Mouse (Mus musculus): ENCODE results near the gene Polr3gl. TPM values are rescaled to one million over a fixed set of nuclear protein-coding genes. Genes with fewer than 3 reads are reported as not detected.

Gene Polr3gl
- polyA plus RNA-seq, 1 experiment from 2014 or later, result 29.8 TPM

DNA sequence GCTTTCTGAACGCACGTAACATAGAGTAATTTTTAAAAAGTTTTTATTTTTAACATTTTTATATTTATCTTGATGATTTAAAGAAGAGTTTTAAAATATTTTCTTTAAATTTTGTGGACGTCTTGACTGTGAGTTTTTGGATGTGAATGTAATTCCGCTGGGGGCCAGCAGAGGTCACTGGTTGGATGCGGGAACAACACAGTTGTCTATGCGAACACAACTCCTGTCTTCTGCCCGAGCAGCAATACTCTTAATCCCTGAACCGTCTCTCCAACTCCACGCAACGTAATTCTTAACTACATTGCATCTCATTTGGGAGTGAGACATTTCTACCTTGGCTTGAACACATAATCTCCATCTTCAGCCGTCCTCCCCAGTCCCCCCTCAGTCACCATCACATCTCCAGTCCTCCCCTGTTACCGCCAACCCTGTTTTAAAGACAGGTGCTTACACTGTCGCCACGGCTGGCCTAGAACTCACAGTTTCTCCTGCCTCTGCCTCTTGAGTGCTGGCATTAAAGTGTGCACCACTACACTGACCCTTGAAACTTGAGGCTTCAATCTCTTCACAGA is 46.5 kb downstream of the Polr3gl start:
- no peak overlapping the region for H3K9ac ChIP-seq (ENCODE audit: low read length)
- ATAC-seq (ENCODE audit: insufficient read depth, low FRiP score), result peak; percentile 69; the same call in 1 of the 2 replicates
- 0 out of 2 replicates have a peak, but pooled peaks cover 4% of the 10 kb centered on the region for H3K27me3 ChIP-seq (ENCODE audit: control insufficient read depth, insufficient read depth, low read length)
- WGBS, result 12% methylated on average over 14 of the region's 14 CpGs
- peaks cover 10% of the 10 kb centered on the region for H3K4me1 ChIP-seq (ENCODE audit: control insufficient read depth, insufficient read depth, low read length)
- H3K4me2 ChIP-seq (ENCODE audit: low read depth, low read length), result peak overlapping the region; percentile 35
- no peaks in the 10 kb centered on the region for H3K9me3 ChIP-seq (replicated peaks; ENCODE audit: control insufficient read depth, low read length)
- H3K4me3 ChIP-seq (replicated peaks; ENCODE audit: low read length), result 0 out of 2 replicates have a peak overlapping the region, but pooled peaks have one; percentile 6
- no peaks in the 10 kb centered on the region for H3K36me3 ChIP-seq (ENCODE audit: control insufficient read depth, insufficient read depth, low read length)
- no peak overlapping the region for H3K27ac ChIP-seq (ENCODE audit: low read length)

DNA sequence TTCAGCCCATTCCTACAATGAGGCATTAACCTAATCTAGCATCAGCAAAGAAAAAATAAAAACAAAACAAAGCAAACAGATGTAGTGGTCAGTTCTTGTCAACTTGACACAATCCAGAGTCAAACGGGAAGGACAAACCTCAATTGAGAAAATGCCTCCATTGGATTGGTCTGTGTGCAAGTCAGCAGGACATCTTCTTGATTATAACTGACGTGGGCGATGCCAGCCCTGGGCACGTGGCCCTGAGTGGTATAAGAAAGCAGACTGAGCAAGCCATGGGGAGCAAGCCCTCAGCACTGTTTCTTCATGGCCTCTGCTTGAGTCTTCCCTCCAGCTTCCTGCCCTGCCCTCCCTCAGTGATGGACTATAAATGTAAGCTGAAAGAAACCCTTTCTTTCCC is 47.1 kb downstream of the Polr3gl start:
- no peaks in the 10 kb centered on the region for H3K36me3 ChIP-seq (ENCODE audit: control insufficient read depth, insufficient read depth, low read length)
- ATAC-seq (ENCODE audit: insufficient read depth, low FRiP score), result no peak
- H3K4me2 ChIP-seq (ENCODE audit: low read depth, low read length), result no peak overlapping the region
- no peak overlapping the region for H3K9ac ChIP-seq (ENCODE audit: low read length)
- no peak overlapping the region for H3K4me3 ChIP-seq (replicated peaks; ENCODE audit: low read length)
- H3K4me1 ChIP-seq (ENCODE audit: control insufficient read depth, insufficient read depth, low read length), result peaks cover 8% of the 10 kb centered on the region
- 0 out of 2 replicates have a peak, but pooled peaks cover 4% of the 10 kb centered on the region for H3K27me3 ChIP-seq (ENCODE audit: control insufficient read depth, insufficient read depth, low read length)
- H3K27ac ChIP-seq (ENCODE audit: low read length), result no peak overlapping the region
- no peaks in the 10 kb centered on the region for H3K9me3 ChIP-seq (replicated peaks; ENCODE audit: control insufficient read depth, low read length)
- 44% methylated on average over 4 of the region's 4 CpGs for WGBS

DNA sequence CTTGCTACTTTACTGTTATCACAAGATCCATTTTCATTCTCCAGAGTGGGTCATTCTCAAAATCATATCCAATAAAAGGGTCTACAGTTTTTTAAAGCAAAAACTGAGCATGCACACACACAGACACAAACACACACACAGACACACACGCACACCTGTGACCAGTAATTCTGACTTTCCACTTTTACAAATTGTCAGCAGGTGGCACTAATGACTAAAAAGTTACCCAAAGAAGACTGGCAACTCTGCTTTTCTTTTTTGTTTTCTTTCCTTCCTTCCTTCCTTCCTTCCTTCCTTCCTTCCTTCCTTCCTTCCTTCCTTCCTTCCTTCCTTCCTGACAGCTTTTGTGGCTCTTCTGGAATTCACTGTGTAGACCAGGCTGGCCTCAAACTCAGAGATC is 48.4 kb downstream of the Polr3gl start:
- no peaks in the 10 kb centered on the region for H3K36me3 ChIP-seq (ENCODE audit: control insufficient read depth, insufficient read depth, low read length)
- H3K9ac ChIP-seq (ENCODE audit: low read length), result no peak overlapping the region
- no peaks in the 10 kb centered on the region for H3K4me1 ChIP-seq (ENCODE audit: control insufficient read depth, insufficient read depth, low read length)
- H3K9me3 ChIP-seq (replicated peaks; ENCODE audit: control insufficient read depth, low read length), result no peaks in the 10 kb centered on the region
- no peak overlapping the region for H3K27ac ChIP-seq (ENCODE audit: low read length)
- WGBS, result 29% methylated on average over 1 of the region's 1 CpGs
- H3K27me3 ChIP-seq (ENCODE audit: control insufficient read depth, insufficient read depth, low read length), result 0 out of 2 replicates have a peak, but pooled peaks cover 4% of the 10 kb centered on the region
- H3K4me2 ChIP-seq (ENCODE audit: low read depth, low read length), result no peak overlapping the region
- no peak overlapping the region for H3K4me3 ChIP-seq (replicated peaks; ENCODE audit: low read length)
- ATAC-seq (ENCODE audit: insufficient read depth, low FRiP score), result no peak

DNA sequence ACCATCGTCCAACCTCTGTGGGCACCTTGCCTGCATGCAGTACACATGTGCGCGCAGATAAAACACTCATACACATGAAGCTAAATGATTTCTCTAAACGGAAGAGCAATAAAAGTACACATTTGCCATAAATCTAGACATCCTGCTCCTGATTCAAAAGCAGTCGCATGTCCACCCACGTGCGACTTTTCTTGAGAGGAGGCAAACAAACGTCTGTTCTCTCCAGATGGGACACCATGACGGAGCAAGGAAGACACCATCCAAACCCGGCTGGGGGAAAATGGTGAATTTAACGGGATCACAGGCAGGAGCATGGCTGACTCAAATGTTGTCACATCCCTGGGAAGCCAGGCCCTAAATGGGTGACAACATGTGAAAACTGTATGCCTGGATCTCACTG is 50.6 kb downstream of the Polr3gl start:
- WGBS, result 84% methylated on average over 11 of the region's 11 CpGs
- H3K9me3 ChIP-seq (replicated peaks; ENCODE audit: control insufficient read depth, low read length), result no peaks in the 10 kb centered on the region
- H3K27me3 ChIP-seq (ENCODE audit: control insufficient read depth, insufficient read depth, low read length), result 0 out of 2 replicates have a peak, but pooled peaks cover 4% of the 10 kb centered on the region
- ATAC-seq (ENCODE audit: insufficient read depth, low FRiP score), result no peak
- H3K4me2 ChIP-seq (ENCODE audit: low read depth, low read length), result no peak overlapping the region
- no peaks in the 10 kb centered on the region for H3K36me3 ChIP-seq (ENCODE audit: control insufficient read depth, insufficient read depth, low read length)
- H3K9ac ChIP-seq (ENCODE audit: low read length), result no peak overlapping the region
- H3K27ac ChIP-seq (ENCODE audit: low read length), result no peak overlapping the region
- H3K4me1 ChIP-seq (ENCODE audit: control insufficient read depth, insufficient read depth, low read length), result no peaks in the 10 kb centered on the region
- H3K4me3 ChIP-seq (replicated peaks; ENCODE audit: low read length), result no peak overlapping the region

DNA sequence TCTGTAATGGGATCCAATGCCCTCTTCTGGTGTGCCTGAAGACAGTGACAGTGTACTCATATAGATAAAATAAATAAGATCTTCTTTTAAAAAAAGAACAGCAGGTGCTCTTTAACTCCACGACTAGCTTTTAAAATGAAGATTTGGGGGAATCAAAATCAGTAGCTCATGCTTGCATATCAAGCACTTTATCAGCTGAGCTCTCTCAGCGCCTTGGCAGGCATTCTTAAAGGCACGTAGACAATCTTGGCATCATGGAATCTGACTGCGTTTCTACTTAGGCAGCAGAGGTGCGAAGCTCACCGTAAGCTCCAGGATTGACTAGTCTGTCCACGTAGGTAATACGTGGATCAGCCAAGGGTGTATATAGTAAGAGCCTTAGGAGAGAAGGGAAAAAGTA is 51.4 kb downstream of the Polr3gl start:
- Histone ChIP-seq H3K27me3 (ENCODE audit: control insufficient read depth, insufficient read depth, low read length) (0 out of 2 replicates have a peak, but pooled peaks cover 4% of the 10 kb centered on the region), H3K4me3 (replicated peaks; ENCODE audit: low read length) (no peak overlapping the region), H3K9me3 (replicated peaks; ENCODE audit: control insufficient read depth, low read length) (no peaks in the 10 kb centered on the region), H3K4me2 (ENCODE audit: low read depth, low read length) (no peak overlapping the region), H3K36me3 (ENCODE audit: control insufficient read depth, insufficient read depth, low read length) (no peaks in the 10 kb centered on the region), H3K4me1 (ENCODE audit: control insufficient read depth, insufficient read depth, low read length) (no peaks in the 10 kb centered on the region), H3K27ac (ENCODE audit: low read length) (no peak overlapping the region), H3K9ac (ENCODE audit: low read length) (no peak overlapping the region)
- ATAC-seq (ENCODE audit: insufficient read depth, low FRiP score), result no peak
- WGBS, result 74% methylated on average over 8 of the region's 8 CpGs

DNA sequence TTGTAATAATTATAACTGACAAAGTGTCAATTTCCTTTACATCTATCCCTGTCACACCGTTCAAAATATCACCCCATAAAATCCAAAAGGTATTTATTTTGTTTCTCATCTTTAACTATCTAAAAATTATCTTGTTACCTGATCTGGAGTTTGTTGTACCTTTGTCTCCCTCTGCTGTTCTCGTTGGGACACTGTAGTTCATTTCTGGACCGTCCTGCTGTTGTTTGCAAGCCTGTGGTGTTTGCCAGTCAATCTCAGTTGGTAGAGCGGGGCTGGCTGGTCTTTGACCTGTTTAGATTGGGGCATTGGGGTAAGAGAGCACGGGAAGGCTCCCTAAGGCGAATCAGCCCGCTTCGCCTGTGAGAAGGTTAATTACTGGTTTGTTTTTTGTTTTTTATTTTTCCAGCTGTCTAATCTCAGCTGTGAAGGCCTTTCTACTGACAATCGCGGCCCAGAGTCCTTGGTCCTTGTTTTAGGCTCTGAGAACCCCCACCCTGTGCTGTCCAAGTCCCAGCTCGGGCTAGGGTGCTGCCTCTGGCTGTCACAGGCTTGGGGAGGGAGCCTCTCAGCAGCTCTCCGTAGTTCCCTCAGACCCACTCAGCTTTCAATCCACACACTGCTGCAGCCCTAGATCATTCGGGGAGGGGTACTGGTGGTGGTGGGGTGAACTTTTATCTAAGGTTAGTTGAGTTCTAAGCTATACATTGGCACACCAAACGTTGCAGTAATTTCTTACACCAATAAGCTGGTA is 52.5 kb downstream of the Polr3gl start:
- Histone ChIP-seq H3K9ac (ENCODE audit: low read length) (peak overlapping the region; percentile 58), H3K4me1 (ENCODE audit: control insufficient read depth, insufficient read depth, low read length) (no peaks in the 10 kb centered on the region), H3K4me3 (replicated peaks; ENCODE audit: low read length) (no peak overlapping the region), H3K27ac (ENCODE audit: low read length) (no peak overlapping the region), H3K36me3 (ENCODE audit: control insufficient read depth, insufficient read depth, low read length) (no peaks in the 10 kb centered on the region), H3K9me3 (replicated peaks; ENCODE audit: control insufficient read depth, low read length) (no peaks in the 10 kb centered on the region), H3K4me2 (ENCODE audit: low read depth, low read length) (no peak overlapping the region), H3K27me3 (ENCODE audit: control insufficient read depth, insufficient read depth, low read length) (0 out of 2 replicates have a peak, but pooled peaks cover 4% of the 10 kb centered on the region)
- no peak for ATAC-seq (ENCODE audit: insufficient read depth, low FRiP score)
- 18% methylated on average over 14 of the region's 14 CpGs for WGBS

DNA sequence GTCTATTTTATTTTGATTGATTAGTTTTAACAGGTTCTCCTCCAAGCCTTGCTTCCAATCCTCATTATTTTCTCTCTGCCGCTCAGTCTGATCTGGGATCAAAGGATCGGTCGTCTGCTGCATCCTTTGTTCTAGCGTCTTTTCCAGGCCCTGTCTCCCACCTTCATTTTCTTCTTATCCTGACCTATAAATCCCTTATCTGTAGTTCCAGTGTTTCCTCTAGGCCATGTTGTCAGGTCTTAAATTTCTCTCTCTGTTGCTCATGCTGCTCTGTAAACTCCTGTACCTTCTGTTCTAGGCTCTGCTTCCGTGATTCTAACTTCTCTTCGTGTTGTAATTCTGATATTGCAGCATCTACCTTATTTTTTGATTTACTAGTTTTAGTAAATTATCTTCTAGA is 53.2 kb downstream of the Polr3gl start:
- H3K36me3 ChIP-seq (ENCODE audit: control insufficient read depth, insufficient read depth, low read length), result no peaks in the 10 kb centered on the region
- no peak overlapping the region for H3K9ac ChIP-seq (ENCODE audit: low read length)
- 51% methylated on average over 6 of the region's 6 CpGs for WGBS
- no peak overlapping the region for H3K27ac ChIP-seq (ENCODE audit: low read length)
- H3K4me3 ChIP-seq (replicated peaks; ENCODE audit: low read length), result no peak overlapping the region
- 0 out of 2 replicates have a peak, but pooled peaks cover 4% of the 10 kb centered on the region for H3K27me3 ChIP-seq (ENCODE audit: control insufficient read depth, insufficient read depth, low read length)
- no peaks in the 10 kb centered on the region for H3K9me3 ChIP-seq (replicated peaks; ENCODE audit: control insufficient read depth, low read length)
- no peak overlapping the region for H3K4me2 ChIP-seq (ENCODE audit: low read depth, low read length)
- no peak for ATAC-seq (ENCODE audit: insufficient read depth, low FRiP score)
- no peaks in the 10 kb centered on the region for H3K4me1 ChIP-seq (ENCODE audit: control insufficient read depth, insufficient read depth, low read length)

DNA sequence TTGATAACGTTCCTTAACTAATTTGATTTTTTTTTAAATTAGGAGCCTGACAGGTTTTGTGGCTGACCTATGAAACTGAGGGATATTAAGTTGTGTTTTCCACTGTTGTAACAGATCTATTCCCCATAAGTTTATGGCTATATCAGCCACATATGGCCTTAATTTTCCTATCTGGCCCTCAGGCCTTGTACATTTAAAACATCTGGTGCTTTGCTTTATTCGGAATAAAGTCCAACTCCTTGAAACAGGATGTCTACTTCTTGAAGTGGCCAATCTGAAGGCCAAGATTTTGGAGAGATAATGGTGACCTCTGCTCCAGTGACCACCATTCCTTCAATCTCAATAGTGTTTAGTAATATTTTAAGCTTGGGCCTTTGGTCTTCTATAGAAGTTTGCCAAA is 54.7 kb downstream of the Polr3gl start:
- ATAC-seq (ENCODE audit: insufficient read depth, low FRiP score), result no peak
- Histone ChIP-seq H3K27me3 (ENCODE audit: control insufficient read depth, insufficient read depth, low read length) (0 out of 2 replicates have a peak, but pooled peaks cover 4% of the 10 kb centered on the region), H3K4me3 (replicated peaks; ENCODE audit: low read length) (no peak overlapping the region)

DNA sequence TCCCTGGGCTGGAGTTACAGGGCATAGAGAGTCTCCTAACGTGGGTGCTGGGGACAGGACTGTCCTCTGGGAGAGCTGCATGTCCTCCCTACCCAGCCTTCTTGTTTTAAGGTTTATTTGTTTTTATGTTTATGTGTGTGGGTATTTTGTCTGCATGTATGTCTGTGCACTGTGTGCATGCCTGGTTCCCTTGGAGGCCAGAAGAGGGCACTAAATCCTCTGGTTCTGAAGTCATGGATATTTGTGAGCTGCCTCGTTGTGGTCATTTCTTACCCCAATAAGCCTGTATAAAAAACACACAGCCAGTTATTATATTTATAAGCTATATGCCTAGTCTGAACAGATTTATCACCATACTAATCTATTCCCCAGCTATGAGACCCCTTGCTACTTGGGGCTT is 59.7 kb downstream of the Polr3gl start:
- H3K4me3 ChIP-seq (replicated peaks; ENCODE audit: low read length), result no peak overlapping the region
- no peak overlapping the region for H3K4me2 ChIP-seq (ENCODE audit: low read depth, low read length)
- no peak overlapping the region for H3K9ac ChIP-seq (ENCODE audit: low read length)
- H3K36me3 ChIP-seq (ENCODE audit: control insufficient read depth, insufficient read depth, low read length), result no peaks in the 10 kb centered on the region
- WGBS, result 53% methylated on average over 2 of the region's 2 CpGs
- ATAC-seq (ENCODE audit: insufficient read depth, low FRiP score), result no peak
- no peaks in the 10 kb centered on the region; the same call in 1 of the 2 replicates for H3K27me3 ChIP-seq (ENCODE audit: control insufficient read depth, insufficient read depth, low read length)
- no peak overlapping the region for H3K27ac ChIP-seq (ENCODE audit: low read length)
- no peaks in the 10 kb centered on the region for H3K4me1 ChIP-seq (ENCODE audit: control insufficient read depth, insufficient read depth, low read length)
- no peaks in the 10 kb centered on the region for H3K9me3 ChIP-seq (replicated peaks; ENCODE audit: control insufficient read depth, low read length)

More for the DNA sequence above, 54.7 kb downstream of the Polr3gl start:
- Histone ChIP-seq H3K4me2 (ENCODE audit: low read depth, low read length) (no peak overlapping the region), H3K9me3 (replicated peaks; ENCODE audit: control insufficient read depth, low read length) (no peaks in the 10 kb centered on the region), H3K9ac (ENCODE audit: low read length) (no peak overlapping the region), H3K4me1 (ENCODE audit: control insufficient read depth, insufficient read depth, low read length) (no peaks in the 10 kb centered on the region), H3K27ac (ENCODE audit: low read length) (no peak overlapping the region), H3K36me3 (ENCODE audit: control insufficient read depth, insufficient read depth, low read length) (no peaks in the 10 kb centered on the region)
- 81% methylated on average over 2 of the region's 2 CpGs for WGBS
